Mouse (Mus musculus): Measurements from ENCODE around the gene Itgb4. TPM values are rescaled to one million over a fixed set of nuclear protein-coding genes. Genes with fewer than 3 reads are reported as not detected.

The Itgb4 gene
- polyA plus RNA-seq, 1 experiment = 0.49 TPM

- H3ac ChIP-seq (ENCODE audit: control insufficient read depth, insufficient read length, low read depth) = no peak overlapping the region
- peaks cover 31% of the 10 kb centered on the region for H3K79me2 ChIP-seq (ENCODE audit: control insufficient read depth, insufficient read depth)
- H3K27me3 ChIP-seq (ENCODE audit: control insufficient read depth, insufficient read depth, insufficient read length) = no peaks in the 10 kb centered on the region
- peaks cover 24% of the 10 kb centered on the region for H3K36me3 ChIP-seq (ENCODE audit: control insufficient read depth, insufficient read depth)
- peaks cover 14% of the 10 kb centered on the region for H3K79me3 ChIP-seq (ENCODE audit: low read depth)
- no peak overlapping the region for H3K4me3 ChIP-seq (ENCODE audit: insufficient read depth, poor library complexity, severe bottlenecking)
- TF ChIP-seq CEBPB (IDR thresholded peaks at IDR 0.05; ENCODE audit: low read depth) (no peak), USF1 (IDR thresholded peaks at IDR 0.05; ENCODE audit: low read depth) (no peak), MYOG (IDR thresholded peaks at IDR 0.05; ENCODE audit: control insufficient read depth, extremely low read depth, insufficient read length) (no peak)
Observed at GRCm38 (mm10) chr11:116025056-116025845, 50.7 kb downstream of the Itgb4 start.

- TF ChIP-seq MYOG (IDR thresholded peaks at IDR 0.05; ENCODE audit: control insufficient read depth, extremely low read depth, insufficient read length) (no peak), CTCF (IDR thresholded peaks at IDR 0.05; ENCODE audit: control insufficient read depth, insufficient read depth, insufficient read length) (no peak), FOSL1 (IDR thresholded peaks at IDR 0.05; ENCODE audit: insufficient read depth, low read length, poor library complexity, severe bottlenecking) (no peak), MYOD1 (IDR thresholded peaks at IDR 0.05; ENCODE audit: control insufficient read depth, insufficient read length, low read depth) (no peak), CEBPB (IDR thresholded peaks at IDR 0.05; ENCODE audit: low read depth) (no peak), MAX (IDR thresholded peaks at IDR 0.05) (no peak), USF1 (IDR thresholded peaks at IDR 0.05; ENCODE audit: low read depth) (no peak)
- Histone ChIP-seq H3K4me3 (ENCODE audit: insufficient read depth, poor library complexity, severe bottlenecking) (no peak within 1 kb of the TSS), H3K27me3 (ENCODE audit: control insufficient read depth, insufficient read depth, insufficient read length) (no peaks in the 10 kb centered on the region), H3K36me3 (ENCODE audit: control insufficient read depth, insufficient read depth) (peaks cover 20% of the 10 kb centered on the region), H3ac (ENCODE audit: control insufficient read depth, insufficient read length, low read depth) (no peak within 1 kb of the TSS), H3K79me2 (ENCODE audit: control insufficient read depth, insufficient read depth) (peaks cover 39% of the 10 kb centered on the region), H3K79me3 (ENCODE audit: low read depth) (peaks cover 30% of the 10 kb centered on the region)
Observed at GRCm38 (mm10) chr11:116027756-116028155, 53.2 kb downstream of the Itgb4 start, which contains the start of gene H3f3b. Gene H3f3b, minus strand, starts transcription at chr11:116027962.

GRCm38 (mm10) chr11:116028177-116028865 lies 53.8 kb downstream of the Itgb4 start:
- H3K79me2 ChIP-seq (ENCODE audit: control insufficient read depth, insufficient read depth) = peaks cover 39% of the 10 kb centered on the region
- peaks cover 32% of the 10 kb centered on the region for H3K79me3 ChIP-seq (ENCODE audit: low read depth)
- no peaks in the 10 kb centered on the region for H3K27me3 ChIP-seq (ENCODE audit: control insufficient read depth, insufficient read depth, insufficient read length)
- H3K4me3 ChIP-seq (ENCODE audit: insufficient read depth, poor library complexity, severe bottlenecking) = no peak overlapping the region
- H3ac ChIP-seq (ENCODE audit: control insufficient read depth, insufficient read length, low read depth) = no peak overlapping the region
- peaks cover 23% of the 10 kb centered on the region for H3K36me3 ChIP-seq (ENCODE audit: control insufficient read depth, insufficient read depth)
- TF ChIP-seq MYOG (IDR thresholded peaks at IDR 0.05; ENCODE audit: control insufficient read depth, extremely low read depth, insufficient read length) (no peak), MYOD1 (IDR thresholded peaks at IDR 0.05; ENCODE audit: control insufficient read depth, insufficient read length, low read depth) (no peak), CTCF (IDR thresholded peaks at IDR 0.05; ENCODE audit: control insufficient read depth, insufficient read depth, insufficient read length) (no peak), USF1 (IDR thresholded peaks at IDR 0.05; ENCODE audit: low read depth) (no peak), CEBPB (IDR thresholded peaks at IDR 0.05; ENCODE audit: low read depth) (no peak), MAX (IDR thresholded peaks at IDR 0.05) (no peak)

GRCm38 (mm10) chr11:116029086-116029865 lies 54.8 kb downstream of the Itgb4 start:
- Histone ChIP-seq H3K4me3 (ENCODE audit: insufficient read depth, poor library complexity, severe bottlenecking) (no peak overlapping the region), H3ac (ENCODE audit: control insufficient read depth, insufficient read length, low read depth) (no peak overlapping the region), H3K79me3 (ENCODE audit: low read depth) (peaks cover 38% of the 10 kb centered on the region), H3K79me2 (ENCODE audit: control insufficient read depth, insufficient read depth) (peaks cover 39% of the 10 kb centered on the region), H3K36me3 (ENCODE audit: control insufficient read depth, insufficient read depth) (peaks cover 24% of the 10 kb centered on the region), H3K27me3 (ENCODE audit: control insufficient read depth, insufficient read depth, insufficient read length) (no peaks in the 10 kb centered on the region)
- TF ChIP-seq FOSL1 (IDR thresholded peaks at IDR 0.05; ENCODE audit: insufficient read depth, low read length, poor library complexity, severe bottlenecking) (no peak), MAX (IDR thresholded peaks at IDR 0.05) (no peak), MYOG (IDR thresholded peaks at IDR 0.05; ENCODE audit: control insufficient read depth, extremely low read depth, insufficient read length) (no peak), USF1 (IDR thresholded peaks at IDR 0.05; ENCODE audit: low read depth) (no peak), MYOD1 (IDR thresholded peaks at IDR 0.05; ENCODE audit: control insufficient read depth, insufficient read length, low read depth) (no peak), CTCF (IDR thresholded peaks at IDR 0.05; ENCODE audit: control insufficient read depth, insufficient read depth, insufficient read length) (no peak), CEBPB (IDR thresholded peaks at IDR 0.05; ENCODE audit: low read depth) (no peak)

- Histone ChIP-seq H3ac (ENCODE audit: control insufficient read depth, insufficient read length, low read depth) (peak within 1 kb of the TSS; percentile 94), H3K4me3 (ENCODE audit: insufficient read depth, poor library complexity, severe bottlenecking) (peak within 1 kb of the TSS; percentile 71), H3K79me3 (ENCODE audit: low read depth) (peaks cover 46% of the 10 kb centered on the region), H3K27me3 (ENCODE audit: control insufficient read depth, insufficient read depth, insufficient read length) (no peaks in the 10 kb centered on the region), H3K79me2 (ENCODE audit: control insufficient read depth, insufficient read depth) (peaks cover 49% of the 10 kb centered on the region), H3K36me3 (ENCODE audit: control insufficient read depth, insufficient read depth) (peaks cover 31% of the 10 kb centered on the region)
- no peak for TF ChIP-seq MAX (IDR thresholded peaks at IDR 0.05)
- no peak for TF ChIP-seq FOSL1 (IDR thresholded peaks at IDR 0.05; ENCODE audit: insufficient read depth, low read length, poor library complexity, severe bottlenecking)
- TF ChIP-seq CEBPB (IDR thresholded peaks at IDR 0.05; ENCODE audit: low read depth) = no peak
- TF ChIP-seq MYOG (IDR thresholded peaks at IDR 0.05; ENCODE audit: control insufficient read depth, extremely low read depth, insufficient read length) = no peak
- no peak for TF ChIP-seq CTCF (IDR thresholded peaks at IDR 0.05; ENCODE audit: control insufficient read depth, insufficient read depth, insufficient read length)
- TF ChIP-seq MYOD1 (IDR thresholded peaks at IDR 0.05; ENCODE audit: control insufficient read depth, insufficient read length, low read depth) = no peak
- no peak for TF ChIP-seq USF1 (IDR thresholded peaks at IDR 0.05; ENCODE audit: low read depth)
Observed at GRCm38 (mm10) chr11:116030088-116030897, 55.8 kb downstream of the Itgb4 start, which contains the start of gene Unk. Gene Unk, plus strand, starts transcription at chr11:116030322.
